Mouse (Mus musculus): Measurements from ENCODE around the gene Lamb3. TPM values are rescaled to one million over a fixed set of nuclear protein-coding genes. Genes with fewer than 3 reads are reported as not detected.

Lamb3 gene
- 1 to 10 TPM; 1.4 to 1.7 TPM for total RNA-seq (2021)
- long read RNA-seq, experiment 1, partial matches to known transcripts = 1 of 3 reads
- long read RNA-seq, experiment 1, other reads (novel, unspliced or antisense) = 2 of 3 reads
- long read RNA-seq, experiment 2, full-length matches to known transcripts = 1 of 3 reads
- long read RNA-seq, experiment 2, partial matches to known transcripts = 0 of 3 reads
- long read RNA-seq, experiment 2, other reads (novel, unspliced or antisense) = 2 of 3 reads

GRCm38 (mm10) chr1:193207503-193207902 lies at the start of gene Lamb3:
Gene Lamb3, plus strand, starts transcription at chr1:193207699.
- no peak for DNase-seq (ENCODE audit: low spot score in 2 of 2)

GRCm38 (mm10) chr1:193159163-193159562 lies 48.3 kb upstream of the Lamb3 start:
- no peak for DNase-seq (ENCODE audit: low spot score in 2 of 2)

GRCm38 (mm10) chr1:193159613-193160012 lies 47.9 kb upstream of the Lamb3 start:
- no peak for DNase-seq (ENCODE audit: low spot score in 2 of 2)

GRCm38 (mm10) chr1:193160317-193161032 lies 47.0 kb upstream of the Lamb3 start:
- DNase-seq (ENCODE audit: low spot score in 2 of 2) = no peak

GRCm38 (mm10) chr1:193167746-193168145 lies 39.8 kb upstream of the Lamb3 start, which contains the start of gene A130010J15Rik:
Gene A130010J15Rik, plus strand, starts transcription at chr1:193168046.
- DNase-seq (ENCODE audit: low spot score in 2 of 2) = no peak

GRCm38 (mm10) chr1:193169228-193169627 lies 38.3 kb upstream of the Lamb3 start:
- DNase-seq (ENCODE audit: low spot score in 2 of 2) = no peak

- no peak for DNase-seq (ENCODE audit: low spot score in 2 of 2)
These were observed 37.6 kb upstream of the Lamb3 start for GRCm38 (mm10) chr1:193169856-193170255.

- DNase-seq (ENCODE audit: low spot score in 2 of 2) = peak; percentile 67 to 86
These were observed 34.3 kb upstream of the Lamb3 start for GRCm38 (mm10) chr1:193172991-193173809.

- DNase-seq (ENCODE audit: low spot score in 2 of 2) = no peak
These were observed 33.7 kb upstream of the Lamb3 start for GRCm38 (mm10) chr1:193173810-193174129.

GRCm38 (mm10) chr1:193174143-193174733 lies 33.3 kb upstream of the Lamb3 start:
- no peak for DNase-seq (ENCODE audit: low spot score in 2 of 2)

- DNase-seq (ENCODE audit: low spot score in 2 of 2) = no peak
These were observed 26.4 kb upstream of the Lamb3 start for GRCm38 (mm10) chr1:193181104-193181503.

GRCm38 (mm10) chr1:193188257-193188656 lies 19.2 kb upstream of the Lamb3 start:
- DNase-seq (ENCODE audit: low spot score in 2 of 2) = no peak

GRCm38 (mm10) chr1:193189151-193189621 lies 18.3 kb upstream of the Lamb3 start:
- DNase-seq (ENCODE audit: low spot score in 2 of 2) = no peak

- no peak for DNase-seq (ENCODE audit: low spot score in 2 of 2)
These were observed 17.7 kb upstream of the Lamb3 start for GRCm38 (mm10) chr1:193189771-193190170.

GRCm38 (mm10) chr1:193191675-193192283 lies 15.7 kb upstream of the Lamb3 start:
- no peak for DNase-seq (ENCODE audit: low spot score in 2 of 2)

GRCm38 (mm10) chr1:193194416-193195140 lies 12.9 kb upstream of the Lamb3 start:
- DNase-seq (ENCODE audit: low spot score in 2 of 2) = no peak

- DNase-seq (ENCODE audit: low spot score in 2 of 2) = no peak
These were observed 12.2 kb upstream of the Lamb3 start for GRCm38 (mm10) chr1:193195169-193195810.

GRCm38 (mm10) chr1:193197494-193198205 lies 9.8 kb upstream of the Lamb3 start:
- no peak for DNase-seq (ENCODE audit: low spot score in 2 of 2)

- no peak for DNase-seq (ENCODE audit: low spot score in 2 of 2)
These were observed 9.2 kb upstream of the Lamb3 start for GRCm38 (mm10) chr1:193198312-193198711.
